Mouse (Mus musculus) liver, postnatal 0 days (tissue): ENCODE measurements at regions not wholly inside any gene's neighbourhood (a gene's known extent, or its start where the extent isn't known, plus 50 kb on each side); places are given as distances from the start of the nearest gene placed in this dataset.

ENCODE experiments used
- CTCF ChIP-seq: sonication (generic); IDR thresholded peaks from 2 replicates; pipeline ENCODE4 v1.5.1; 2016; ENCODE audit warnings: antibody characterized with exemption, low read depth
- EP300 ChIP-seq: IDR thresholded peaks from 2 replicates; pipeline ENCODE4 v1.6.1; 2016; ENCODE audit warnings: antibody characterized with exemption, low read depth, mild to moderate bottlenecking

DNA sequence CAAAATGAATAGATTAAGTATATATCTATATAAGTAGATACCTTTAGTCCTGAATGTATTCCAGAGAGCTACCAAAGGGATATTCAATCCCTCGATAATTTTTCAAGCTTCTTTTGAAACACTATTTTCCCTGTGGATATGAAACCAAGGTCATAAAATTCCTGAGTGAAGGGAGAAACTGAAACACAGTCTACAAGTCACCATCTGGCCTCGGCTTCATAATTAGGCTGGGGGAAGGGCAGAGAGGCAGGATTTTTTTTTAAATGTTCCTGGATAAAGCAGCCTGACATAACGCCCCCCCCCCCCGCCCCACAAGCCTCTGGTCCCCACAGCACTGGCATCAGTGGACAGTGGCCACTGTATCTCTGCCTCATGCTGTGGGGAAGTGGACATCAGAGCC is 348.7 kb downstream of the Synb start:
- TF ChIP-seq CTCF (no peak), EP300 (no peak)
